Mouse (Mus musculus): ENCODE data around the gene Shisa6.

Shisa6 gene

GRCm38 (mm10) chr11:66525371-66526045 lies at the start of gene Shisa6:
TSS of gene Shisa6 (minus strand) at chr11:66525964.
- peak; percentile 36 for DNase-seq (ENCODE audit: low spot score)

DNA sequence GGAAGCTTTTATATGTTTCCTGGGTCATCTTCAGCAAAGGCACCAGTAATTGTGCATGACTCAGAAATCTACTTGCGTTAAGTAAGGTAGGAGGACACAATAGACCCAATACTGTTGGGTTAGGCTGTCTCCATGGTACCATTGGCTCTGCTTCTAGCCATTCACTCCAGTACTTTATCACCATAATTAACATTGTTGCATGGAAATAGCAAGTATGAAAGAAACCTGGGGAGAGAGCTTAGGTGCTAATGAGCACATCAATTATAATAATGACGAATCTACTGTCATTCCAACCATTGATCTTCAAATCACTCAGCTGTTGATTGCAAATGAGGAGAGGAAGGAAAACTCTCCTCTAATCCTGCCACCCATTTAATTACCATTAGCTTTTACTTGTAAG lies 48.1 kb upstream of the Shisa6 start:
- DNase-seq (ENCODE audit: low spot score): no peak

- DNase-seq (ENCODE audit: low spot score): no peak
Measured at GRCm38 (mm10) chr11:66569045-66569444, 43.3 kb upstream of the Shisa6 start.

DNA sequence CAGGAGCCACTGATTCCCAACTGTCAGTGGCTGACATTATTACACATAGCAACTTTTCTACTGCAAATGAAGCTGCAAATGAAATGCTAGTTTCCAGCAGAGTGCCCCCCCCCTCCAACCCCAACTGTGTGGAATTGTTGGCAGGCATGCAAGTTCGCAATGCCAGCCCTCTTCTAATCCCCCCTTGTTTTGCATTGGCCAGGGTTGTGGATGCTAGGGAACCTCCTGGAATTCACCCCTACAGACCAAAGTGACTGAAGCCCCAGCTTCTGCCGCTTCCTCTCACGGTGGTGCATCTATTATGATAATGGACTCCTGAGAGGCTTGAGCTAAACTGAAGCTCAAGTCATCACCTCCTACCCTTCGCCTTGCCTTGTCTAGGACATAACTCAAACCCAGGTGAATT lies 42.6 kb upstream of the Shisa6 start:
- DNase-seq (ENCODE audit: low spot score): no peak

DNA sequence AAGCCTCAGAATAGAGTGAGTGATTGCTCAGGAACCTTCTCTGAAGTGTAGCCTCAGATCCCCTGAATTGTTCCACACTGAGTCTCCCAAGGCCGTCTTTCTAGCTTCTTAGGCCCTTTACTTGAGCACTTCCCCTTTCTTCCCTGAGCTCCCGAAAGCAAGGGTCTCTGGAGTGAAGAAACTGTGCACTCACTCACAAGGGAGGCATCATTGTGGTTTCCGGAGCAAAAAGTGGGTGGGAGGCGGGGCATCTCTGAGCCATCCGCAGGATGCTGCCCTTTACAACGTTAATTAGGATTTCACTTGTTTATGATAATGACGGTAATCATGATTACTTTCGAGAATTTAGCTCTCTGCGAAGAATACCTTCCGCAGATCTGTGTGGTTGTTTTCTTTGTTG lies 41.6 kb upstream of the Shisa6 start:
- no peak for DNase-seq (ENCODE audit: low spot score)

- no peak for DNase-seq (ENCODE audit: low spot score)
Measured at GRCm38 (mm10) chr11:66562274-66562673, 36.5 kb upstream of the Shisa6 start.

GRCm38 (mm10) chr11:66537820-66538219 lies 12.1 kb upstream of the Shisa6 start:
- DNase-seq (ENCODE audit: low spot score): no peak

DNA sequence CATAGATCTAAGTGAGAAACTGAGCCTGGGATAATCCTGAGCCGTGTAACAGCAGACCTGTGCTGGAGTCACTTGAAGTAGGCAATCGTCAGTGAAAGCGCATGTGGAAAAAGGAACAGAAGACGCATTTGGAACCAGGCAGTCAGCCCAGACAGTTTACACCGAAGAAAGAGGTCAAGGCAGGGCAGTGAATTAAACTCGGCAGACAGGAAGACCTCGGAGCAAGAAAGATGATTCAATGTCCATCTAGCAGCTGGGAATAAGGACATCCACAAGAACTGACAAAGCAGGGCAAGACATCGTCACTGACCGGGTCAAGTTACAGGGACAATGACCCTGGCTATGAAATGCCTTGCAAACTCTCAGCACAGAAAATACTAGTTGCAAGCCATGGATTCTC lies 10.1 kb upstream of the Shisa6 start:
- DNase-seq (ENCODE audit: low spot score): no peak

- DNase-seq (ENCODE audit: low spot score): no peak
Measured at GRCm38 (mm10) chr11:66535156-66535555, 9.4 kb upstream of the Shisa6 start.

DNA sequence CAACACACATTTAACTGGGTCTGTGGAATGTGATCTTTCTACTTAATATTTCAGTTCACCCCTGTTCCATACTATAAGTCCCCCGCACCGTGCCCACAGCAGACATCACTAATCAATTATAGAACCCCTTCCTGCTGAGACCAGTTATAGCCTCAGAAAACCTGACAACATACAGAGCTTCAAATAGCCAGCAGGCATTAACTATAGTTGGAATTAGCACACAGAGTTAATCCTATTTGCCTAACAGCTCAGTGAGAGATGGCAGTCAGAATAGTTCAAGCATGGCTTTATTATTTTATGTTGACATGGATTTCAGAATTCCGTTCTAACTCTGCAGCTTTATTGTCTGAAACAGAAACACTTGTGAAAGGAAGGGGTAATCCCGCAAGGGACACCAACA lies 8.5 kb upstream of the Shisa6 start:
- DNase-seq (ENCODE audit: low spot score): no peak

DNA sequence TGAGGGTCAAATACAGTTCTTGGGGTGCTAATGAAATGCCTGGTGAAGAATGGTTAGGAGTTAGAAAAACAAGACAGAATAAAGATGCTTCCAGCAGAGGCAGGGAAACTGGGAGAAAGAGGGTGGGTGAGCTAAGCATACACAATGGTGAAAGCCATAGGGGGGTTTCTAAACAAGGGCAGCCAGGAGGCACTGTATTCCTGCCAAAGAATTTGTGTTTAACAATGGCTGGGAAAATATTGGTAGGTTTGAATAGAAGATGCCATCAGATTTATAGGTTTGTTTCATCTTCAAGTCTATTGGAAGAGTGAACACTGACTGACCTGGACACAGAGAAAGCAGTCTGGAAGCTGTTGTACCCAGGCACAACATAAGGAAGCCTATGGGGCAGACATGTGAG lies 2.4 kb upstream of the Shisa6 start:
- no peak for DNase-seq (ENCODE audit: low spot score)

GRCm38 (mm10) chr11:66527343-66527742 lies 1.6 kb upstream of the Shisa6 start:
- DNase-seq (ENCODE audit: low spot score): peak; percentile 8

DNA sequence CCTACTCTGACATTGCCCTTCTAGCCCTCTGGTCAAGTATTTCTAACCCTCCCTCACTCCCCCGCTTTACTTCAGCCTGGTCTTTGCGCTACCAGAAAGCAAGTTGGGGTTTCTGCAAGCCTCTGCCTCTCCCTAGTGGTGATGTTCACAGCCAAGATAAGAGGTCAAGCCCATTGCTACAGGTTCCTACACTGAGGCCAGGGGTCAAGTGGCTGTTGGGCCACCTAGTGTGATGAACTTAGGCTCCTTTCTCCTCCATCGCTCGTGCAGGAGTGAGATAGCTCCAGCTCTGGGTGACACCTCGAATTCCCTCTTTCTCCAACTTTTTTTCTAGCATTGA lies 1.2 kb upstream of the Shisa6 start:
- peak; percentile 26 for DNase-seq (ENCODE audit: low spot score)

DNA sequence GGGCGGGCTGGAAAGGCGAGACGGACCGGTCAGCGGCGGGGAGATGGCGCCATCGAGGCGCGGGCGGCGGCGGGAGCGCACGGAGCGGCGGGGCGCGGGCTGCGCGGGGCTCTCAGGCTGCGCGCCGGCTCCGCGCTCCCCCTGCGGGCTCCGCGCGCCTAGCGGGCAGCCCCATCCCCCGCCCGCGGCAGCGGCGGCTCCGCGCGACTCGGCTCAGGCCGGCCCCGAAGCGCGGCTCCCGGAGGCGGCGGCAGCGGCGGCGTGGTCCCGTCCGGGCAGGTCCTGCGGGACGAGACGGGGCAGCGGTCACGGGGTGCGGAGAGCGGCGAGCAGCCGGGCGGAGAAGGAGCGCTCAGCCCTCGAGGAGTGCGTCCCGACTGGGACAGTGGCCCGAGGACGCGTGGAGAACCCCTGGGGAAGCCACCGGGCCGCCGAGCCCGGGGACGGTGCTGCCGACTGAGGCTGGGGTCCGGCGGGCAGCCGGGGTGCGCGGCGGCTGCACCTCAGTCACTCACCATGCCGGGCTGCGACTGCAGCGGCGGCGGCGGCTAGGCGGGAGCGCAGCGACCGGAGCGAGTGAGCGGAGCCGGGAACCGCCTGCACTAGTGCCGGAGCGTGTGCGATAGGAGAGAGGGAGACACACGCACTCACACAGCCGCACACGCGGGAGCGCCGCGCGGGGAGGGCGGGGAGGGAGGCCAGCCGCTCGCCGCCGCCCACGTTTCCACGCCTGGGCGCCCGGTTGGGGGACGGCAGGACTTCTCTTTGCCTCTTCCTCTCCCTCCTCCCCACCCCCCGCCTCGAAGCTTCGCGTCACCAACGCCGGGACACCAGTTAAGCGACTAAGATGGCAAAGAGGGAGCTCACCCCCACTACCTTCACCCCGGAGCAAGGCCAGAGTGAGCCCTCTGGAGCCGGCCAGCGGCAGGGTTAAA lies 549 bp upstream of the Shisa6 start:
- peak; percentile 24 for DNase-seq (ENCODE audit: low spot score)

DNA sequence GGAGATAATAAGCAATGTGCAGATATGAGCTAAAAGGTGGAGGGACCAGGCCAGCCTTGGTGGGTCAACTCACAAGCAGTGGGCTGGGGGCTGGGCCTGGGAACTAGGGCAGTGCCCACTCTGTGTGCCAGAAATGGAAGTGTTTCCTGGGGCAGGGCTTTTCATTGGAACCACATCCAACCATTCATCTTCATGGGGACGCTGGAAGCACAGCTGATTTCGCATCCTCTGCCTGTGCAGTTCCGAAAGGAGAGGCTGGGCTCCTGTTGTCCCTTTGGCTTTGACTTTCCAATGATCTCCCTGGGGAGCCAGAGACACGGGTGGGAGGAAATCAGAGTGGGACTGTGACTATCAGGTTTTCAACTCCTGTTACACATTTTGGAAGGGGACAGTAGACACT lies 1.5 kb downstream of the Shisa6 start:
- no peak for DNase-seq (ENCODE audit: low spot score)

GRCm38 (mm10) chr11:66522376-66522775 lies 3.4 kb downstream of the Shisa6 start:
- DNase-seq (ENCODE audit: low spot score): no peak

- DNase-seq (ENCODE audit: low spot score): no peak
Measured at GRCm38 (mm10) chr11:66519386-66519785, 6.4 kb downstream of the Shisa6 start.

- no peak for DNase-seq (ENCODE audit: low spot score)
Measured at GRCm38 (mm10) chr11:66514346-66514745, 11.4 kb downstream of the Shisa6 start.

- DNase-seq (ENCODE audit: low spot score): no peak
Measured at GRCm38 (mm10) chr11:66500951-66501350, 24.8 kb downstream of the Shisa6 start.

DNA sequence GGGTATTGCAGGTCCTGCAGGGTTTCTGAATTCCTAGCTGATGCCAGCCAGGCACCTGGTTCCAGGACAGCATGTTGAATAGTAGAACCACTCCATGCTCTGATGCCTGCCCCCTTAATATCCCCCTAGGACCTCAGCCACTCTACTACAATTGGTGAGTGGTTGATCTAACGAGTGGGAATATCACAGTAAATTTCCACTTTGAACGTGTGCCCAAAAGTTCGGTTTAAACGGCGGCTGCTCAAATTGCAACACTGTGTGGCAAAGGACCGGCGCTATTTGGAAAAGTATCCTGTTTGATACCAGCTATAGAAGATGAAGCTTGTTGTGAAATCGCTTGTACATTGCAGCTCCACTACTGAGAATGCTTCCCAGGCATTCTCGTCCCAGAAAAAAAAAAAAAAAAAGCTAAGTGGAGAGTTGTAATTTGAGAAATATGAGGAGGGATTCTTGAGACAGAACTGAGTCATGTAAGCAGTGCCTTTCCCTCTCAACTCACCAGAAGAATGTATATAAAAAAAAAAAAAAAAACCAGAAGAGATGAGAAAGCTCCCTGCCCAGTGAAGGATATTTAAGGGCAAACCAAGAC lies 26.8 kb downstream of the Shisa6 start:
- DNase-seq (ENCODE audit: low spot score): no peak

GRCm38 (mm10) chr11:66496235-66496634 lies 29.5 kb downstream of the Shisa6 start:
- DNase-seq (ENCODE audit: low spot score): no peak

DNA sequence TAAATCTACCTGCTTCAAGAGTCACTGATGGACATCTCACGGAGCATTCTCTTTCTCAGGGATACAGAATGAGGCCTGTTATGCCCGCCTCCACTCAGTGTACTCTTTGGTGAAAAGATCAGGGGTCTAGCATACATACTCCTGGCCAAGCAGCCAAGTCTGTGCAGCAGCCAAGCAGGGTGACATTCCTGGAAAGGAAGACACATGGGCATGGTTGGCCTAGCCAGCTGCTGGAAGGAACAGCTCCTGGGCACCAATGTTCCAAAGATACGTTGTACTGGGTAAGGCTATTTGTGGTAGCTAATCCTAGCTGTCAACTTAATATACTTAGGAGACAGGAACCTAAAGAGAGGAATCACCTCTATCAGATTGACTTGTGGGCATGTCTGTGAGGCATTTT lies 31.4 kb downstream of the Shisa6 start:
- no peak for DNase-seq (ENCODE audit: low spot score)

- DNase-seq (ENCODE audit: low spot score): no peak
Measured at GRCm38 (mm10) chr11:66487765-66488164, 38.0 kb downstream of the Shisa6 start.

All from yolk sac, embryonic 10.5 days (tissue).